Mouse (Mus musculus) adrenal gland, postnatal 0 days (tissue): ENCODE measurements around the gene Olfr869. TPM values are rescaled to one million over a fixed set of nuclear protein-coding genes. Genes with fewer than 3 reads are reported as not detected.

ENCODE experiments used
- polyA plus RNA-seq: library from polyadenylated mRNA; unstranded; fragments of >200 nt; fragmentation: Nextera tagmentation; extraction: Ambion mirVana; gene quantifications from 2 replicates; pipeline ENCODE4 v1.2.1, GENCODE M21; 2015

Gene Olfr869
- not detected in 2 replicates for polyA plus RNA-seq

DNA sequence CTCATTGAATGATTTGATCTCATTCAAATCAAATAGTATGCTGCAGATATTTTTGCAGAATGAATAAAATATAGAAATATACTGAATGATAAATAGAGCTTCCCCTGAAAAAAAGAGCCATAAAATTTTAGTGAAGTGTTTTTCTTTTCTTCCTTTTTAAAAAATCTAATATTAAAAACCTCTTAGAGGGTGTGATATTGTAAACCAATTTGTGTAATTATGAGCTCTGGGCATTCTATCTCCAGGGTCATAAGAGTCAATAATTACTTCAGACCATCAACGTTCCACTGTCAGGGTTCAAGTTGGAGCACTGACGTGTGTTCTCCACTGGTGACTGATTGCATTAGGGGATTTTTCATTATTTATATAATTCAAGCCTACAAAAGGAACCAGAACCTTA is at the start of gene Olfr869:
Gene Olfr869, plus strand, starts transcription at position 301 of the 400 bp plus-strand sequence.

DNA sequence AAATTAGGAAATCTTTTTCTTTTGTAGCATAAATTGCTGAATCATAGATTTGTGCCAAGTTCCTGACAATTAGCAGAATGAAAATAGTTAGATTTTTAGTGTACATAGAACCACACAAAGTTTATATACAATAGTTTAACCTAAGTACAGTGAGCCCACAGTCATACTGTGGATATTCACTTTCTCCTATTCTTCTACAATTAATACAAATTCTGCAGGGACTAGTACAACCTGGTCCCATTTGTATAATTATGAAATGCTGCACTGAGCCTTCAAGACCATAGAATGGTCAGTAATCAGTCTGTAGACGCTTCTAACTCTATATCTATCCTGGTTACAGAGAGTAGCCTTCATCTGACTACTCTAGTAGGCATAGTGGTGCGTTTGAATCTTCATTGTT is 30.5 kb upstream of the Olfr869 start, which contains the start of gene Olfr868:
Gene Olfr868, plus strand, starts transcription at position 301 of the 400 bp plus-strand sequence.

DNA sequence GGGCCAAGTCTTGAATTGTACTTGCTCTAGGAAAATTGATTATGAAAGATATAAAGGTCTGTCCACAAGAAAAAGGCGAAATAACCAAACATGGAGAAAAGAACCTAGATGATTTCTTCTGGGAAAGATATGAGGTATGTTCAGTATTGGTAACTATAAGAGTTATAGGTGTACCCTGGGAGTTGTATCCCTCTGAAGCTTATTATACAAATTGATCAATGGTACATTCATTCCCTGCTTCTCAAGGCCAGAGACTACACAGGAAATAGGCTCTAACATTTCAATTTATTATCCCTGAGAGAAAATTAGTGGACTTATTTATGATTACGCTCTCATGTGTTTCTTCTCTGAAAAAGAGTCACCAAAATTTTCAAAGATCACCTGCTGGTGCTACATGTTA is 45.1 kb downstream of the Olfr869 start, which contains the start of gene Olfr870:
Gene Olfr870, minus strand, starts transcription at position 101 of the 400 bp plus-strand sequence.

Other genes with a start within 250 kb of the Olfr869 start
- not detected in 2 replicates for gene Olfr862, start 241.0 kb upstream of the Olfr869 start, polyA plus RNA-seq
- gene Olfr77, start 212.1 kb upstream of the Olfr869 start, polyA plus RNA-seq: 0.24 and 0.33 TPM in 2 replicates
- gene Olfr866, start 101.0 kb upstream of the Olfr869 start, polyA plus RNA-seq: not detected in 2 replicates
- gene Olfr867, start 71.4 kb upstream of the Olfr869 start, polyA plus RNA-seq: not detected in 2 replicates
- not detected in 2 replicates for gene Olfr868, start 30.4 kb upstream of the Olfr869 start, polyA plus RNA-seq
- not detected in 2 replicates for gene Olfr870, start 45.0 kb downstream of the Olfr869 start, polyA plus RNA-seq
- gene Olfr871, start 83.2 kb downstream of the Olfr869 start, polyA plus RNA-seq: not detected in 2 replicates
- not detected in 2 replicates for gene Olfr872, start 108.1 kb downstream of the Olfr869 start, polyA plus RNA-seq
- gene Olfr39, start 153.3 kb downstream of the Olfr869 start, polyA plus RNA-seq: not detected in 2 replicates
- not detected in 2 replicates for gene Olfr873, start 169.5 kb downstream of the Olfr869 start, polyA plus RNA-seq
- 0.06 TPM in 1 of 2 replicates, not detected in the other for gene Olfr18, start 207.1 kb downstream of the Olfr869 start, polyA plus RNA-seq